8 mouse cellular contexts compared by ENCODE assay signal in the genomic region with DNA sequence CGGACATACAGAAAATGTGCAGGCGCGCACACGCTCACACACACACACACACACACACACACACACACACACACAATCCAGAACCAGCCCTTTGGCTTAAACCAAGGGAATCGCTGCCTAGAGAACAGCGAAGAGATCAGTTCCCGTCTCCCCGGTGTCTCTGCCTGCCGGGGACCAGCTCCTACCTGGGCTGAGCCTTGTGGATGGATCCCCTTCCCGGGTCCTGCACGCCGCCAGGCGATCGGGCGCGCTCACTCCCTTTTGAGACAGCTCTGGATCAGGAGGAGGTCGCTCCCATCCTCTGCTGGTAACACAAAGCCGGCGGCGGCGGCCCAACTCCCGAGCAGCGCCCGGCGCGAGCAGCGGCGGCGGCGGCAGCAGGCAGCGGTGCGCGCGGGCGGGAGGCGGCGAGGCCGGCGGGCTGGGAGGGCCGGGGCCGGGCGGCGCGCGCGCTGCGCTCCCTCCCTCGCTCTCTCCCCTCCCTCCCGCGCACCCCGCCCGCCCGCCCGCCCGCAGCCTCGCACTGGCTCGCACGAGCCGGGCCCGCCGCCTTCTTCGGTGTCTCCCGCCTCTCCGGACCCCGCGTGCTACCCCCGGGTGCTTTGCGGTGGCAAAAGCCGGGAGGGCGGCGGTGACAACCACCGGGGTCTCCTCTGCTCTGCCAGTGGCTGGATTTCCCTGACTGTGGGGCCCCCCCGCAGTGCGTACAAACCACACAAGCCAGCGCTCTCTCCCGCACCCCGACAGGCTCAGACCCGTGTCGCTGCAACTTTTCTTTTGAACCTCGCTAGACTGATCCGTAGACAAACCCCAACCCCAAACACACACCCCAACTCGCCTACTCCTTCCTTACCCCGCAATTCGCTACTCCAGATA.
DNase-seq lines count a peak whose midpoint lies in the region; ATAC-seq and TF ChIP-seq lines count a peak whose summit lies in the region.

No protein-coding gene starts in this region.

- peak; percentile 80 for ATAC-seq in forebrain, postnatal 0 days

- 1% methylated on average over 40 of the region's 84 CpGs for WGBS in forebrain, postnatal 0 days
- WGBS in lung, adult 2 months: 4% methylated on average over 80 of the region's 84 CpGs

- TF ChIP-seq POLR2A in lung, adult 2 months (IDR thresholded peaks at IDR 0.05; ENCODE audit: borderline replicate concordance, extremely low read depth, low read depth, low read length): no peak

- TF ChIP-seq CTCF in forebrain, postnatal 0 days (IDR thresholded peaks at IDR 0.05; ENCODE audit: low read depth): no peak
- TF ChIP-seq CTCF in lung, adult 2 months (IDR thresholded peaks at IDR 0.05; ENCODE audit: insufficient read depth, low read length): no peak

- peak; percentile 33 for DNase-seq in ES-E14 (ENCODE audit: low read depth, low spot score)
- peak; percentile 66 to 81 for DNase-seq in cerebellum, adult 18-20 months
- peak; percentile 80 for DNase-seq in forebrain, postnatal 0 days
- peak; percentile 28 for DNase-seq in heart, postnatal 25 days (ENCODE audit: low spot score)
- peak; percentile 44 to 63 for DNase-seq in layer of hippocampus, adult 8-10 months (ENCODE audit: low spot score in 2 of 2)
- DNase-seq in lung, adult 2 months: peak; percentile 59
- peak; percentile 43 for DNase-seq in ovary, adult 18-20 months (ENCODE audit: low spot score)
- DNase-seq in urinary bladder, postnatal 25 days (ENCODE audit: low spot score): peak; percentile 52

- H3K27ac ChIP-seq in ES-E14 (ENCODE audit: insufficient read depth, low read depth, low read length, poor library complexity, severe bottlenecking): no peak overlapping the region
- H3K27ac ChIP-seq in forebrain, postnatal 0 days (ENCODE audit: low read depth, low read length): peak overlapping the region; percentile 98

- in situ Hi-C loops in ES-E14 (cut with MboI; ENCODE audit: low sequenced_read_pairs in 2 of 2, unreplicated experiment in 2 of 2): no loop called here

- H3K4me2 ChIP-seq in forebrain, postnatal 0 days (ENCODE audit: low read depth): peak overlapping the region; percentile 70

- no peaks in the 10 kb centered on the region for H3K36me3 ChIP-seq in ES-E14 (ENCODE audit: control insufficient read depth, insufficient read depth, low read length, poor library complexity, severe bottlenecking)
- no peaks in the 10 kb centered on the region for H3K36me3 ChIP-seq in forebrain, postnatal 0 days (ENCODE audit: insufficient read depth)

- peak overlapping the region; percentile 65 to 71 for H3K4me3 ChIP-seq in ES-E14 (ENCODE audit: insufficient read depth in 1 of 2, low read depth in 1 of 2, low read length in 2 of 2, poor library complexity in 1 of 2, severe bottlenecking in 1 of 2)
- peak overlapping the region; percentile 60 for H3K4me3 ChIP-seq in forebrain, postnatal 0 days (ENCODE audit: low read depth, low read length)
- peak overlapping the region; percentile 70 for H3K4me3 ChIP-seq in lung, adult 2 months (replicated peaks; ENCODE audit: extremely low read depth, low read depth, low read length)

- no peaks in the 10 kb centered on the region for H3K9me3 ChIP-seq in ES-E14 (ENCODE audit: control insufficient read depth, insufficient read depth, low read depth, low read length)
- H3K9me3 ChIP-seq in forebrain, postnatal 0 days (ENCODE audit: low read length): no peaks in the 10 kb centered on the region

- peaks cover 0 to 2% of the 10 kb centered on the region in 2 experiments; a peak in 1 of 4 replicates for H3K4me1 ChIP-seq in ES-E14 (ENCODE audit: control insufficient read depth in 2 of 2, insufficient read depth in 2 of 2, low read length in 2 of 2, poor library complexity in 1 of 2)
- H3K4me1 ChIP-seq in forebrain, postnatal 0 days (ENCODE audit: insufficient read depth): peaks cover 4% of the 10 kb centered on the region
- H3K4me1 ChIP-seq in lung, adult 2 months (ENCODE audit: control insufficient read depth, insufficient read depth, low read length): peaks cover 6% of the 10 kb centered on the region

- intact Hi-C loops in heart, postnatal 25 days (cut with DNase I): loop anchor here (10.0 kb wide), 2 partner anchors 115 to 185 kb away; no protein-coding TSS in a partner anchor

- no peaks in the 10 kb centered on the region for H3K27me3 ChIP-seq in forebrain, postnatal 0 days (ENCODE audit: insufficient read depth, low read length)

- peak overlapping the region; percentile 58; the same call in 1 of the 2 replicates for H3K9ac ChIP-seq in ES-E14 (ENCODE audit: insufficient read depth, low read depth, low read length, poor library complexity, severe bottlenecking)
- H3K9ac ChIP-seq in forebrain, postnatal 0 days: peak overlapping the region; percentile 86

TF ChIP-seq in ES-E14, 5 proteins besides CTCF, POLR2A, EP300 and RAD21:
- TF ChIP-seq ZC3H11A (IDR thresholded peaks at IDR 0.05; ENCODE audit: borderline replicate concordance, low read depth, low read length) (no peak), ZNF384 (IDR thresholded peaks at IDR 0.05; ENCODE audit: low read depth, low read length) (no peak), MAFK (IDR thresholded peaks at IDR 0.05; ENCODE audit: insufficient read depth, low read depth, low read length) (no peak), HCFC1 (IDR thresholded peaks at IDR 0.05; ENCODE audit: borderline replicate concordance, insufficient read depth, low read length) (no peak), CHD2 (IDR thresholded peaks at IDR 0.05; ENCODE audit: low read depth, low read length) (no peak)

Comparison
In these comparisons a context has a peak if more than half of its experiments do, and no peak if none do; other contexts are left out.
1. DNase-seq: peak in every context shown above with its lines; median percentile 80 in forebrain, postnatal 0 days; 74 in cerebellum, adult 18-20 months; 59 in lung, adult 2 months; 54 in layer of hippocampus, adult 8-10 months; 52 in urinary bladder, postnatal 25 days; 43 in ovary, adult 18-20 months; 33 in ES-E14; 28 in heart, postnatal 25 days.